Mouse (Mus musculus): Measurements from ENCODE around the gene Hsf2bp. TPM values are rescaled to one million over a fixed set of nuclear protein-coding genes. Genes with fewer than 3 reads are reported as not detected.

The Hsf2bp gene
- total and polyA plus RNA-seq, 3 experiments, result 0.92 to 1.6 (median 1.3) TPM

GRCm38 (mm10) chr17:32006800-32007199 lies 29.3 kb downstream of the Hsf2bp start:
- intact Hi-C loops (cut with DNase I), result loop anchor here (5.0 kb wide), 1 partner anchor 59 kb away; no protein-coding TSS in a partner anchor

GRCm38 (mm10) chr17:32003251-32003650 lies 32.9 kb downstream of the Hsf2bp start:
- H3K27ac ChIP-seq, result no peak overlapping the region
- intact Hi-C loops (cut with DNase I), result no loop called here
- 91% methylated on average over 3 of the region's 3 CpGs for WGBS
- H3K36me3 ChIP-seq (ENCODE audit: control insufficient read depth, insufficient read depth, low read length), result no peaks in the 10 kb centered on the region
- no peaks in the 10 kb centered on the region for H3K79me2 ChIP-seq (replicated peaks; ENCODE audit: control insufficient read depth, insufficient read depth, low read length)
- H3K4me3 ChIP-seq, result no peak overlapping the region
- H3K9ac ChIP-seq (ENCODE audit: low read depth, low read length), result no peak overlapping the region
- DNase-seq, result no peak
- H3K4me1 ChIP-seq (ENCODE audit: control insufficient read depth, insufficient read depth, low read length), result no peaks in the 10 kb centered on the region
- TF ChIP-seq CTCF (IDR thresholded peaks at IDR 0.05), result no peak
- TF ChIP-seq POLR2A (IDR thresholded peaks at IDR 0.05; ENCODE audit: insufficient read depth, low read depth, low read length), result no peak
- TF ChIP-seq EP300 (IDR thresholded peaks at IDR 0.05; ENCODE audit: insufficient read depth, low read depth, low read length), result no peak
- H3K27me3 ChIP-seq (ENCODE audit: control insufficient read depth, insufficient read depth, low read length), result no peaks in the 10 kb centered on the region

More at GRCm38 (mm10) chr17:32006800-32007199, 29.3 kb downstream of the Hsf2bp start:
- TF ChIP-seq POLR2A (IDR thresholded peaks at IDR 0.05; ENCODE audit: insufficient read depth, low read depth, low read length), result no peak
- peak; percentile 74; the same call in 1 of the 2 replicates for TF ChIP-seq EP300 (IDR thresholded peaks at IDR 0.05; ENCODE audit: insufficient read depth, low read depth, low read length)
- peak overlapping the region; percentile 58 for H3K27ac ChIP-seq
- no peaks in the 10 kb centered on the region for H3K79me2 ChIP-seq (replicated peaks; ENCODE audit: control insufficient read depth, insufficient read depth, low read length)
- no peaks in the 10 kb centered on the region for H3K27me3 ChIP-seq (ENCODE audit: control insufficient read depth, insufficient read depth, low read length)
- DNase-seq, result peak in 1 of 2 experiments; percentile 58
- no peaks in the 10 kb centered on the region for H3K4me1 ChIP-seq (ENCODE audit: control insufficient read depth, insufficient read depth, low read length)
- H3K36me3 ChIP-seq (ENCODE audit: control insufficient read depth, insufficient read depth, low read length), result no peaks in the 10 kb centered on the region
- WGBS, result 13% methylated on average over 5 of the region's 5 CpGs
- H3K9ac ChIP-seq (ENCODE audit: low read depth, low read length), result no peak overlapping the region
- no peak overlapping the region for H3K4me3 ChIP-seq

GRCm38 (mm10) chr17:31998351-31998750 lies 37.8 kb downstream of the Hsf2bp start:
- no peaks in the 10 kb centered on the region for H3K36me3 ChIP-seq (ENCODE audit: control insufficient read depth, insufficient read depth, low read length)
- TF ChIP-seq CTCF (IDR thresholded peaks at IDR 0.05) (no peak), POLR2A (IDR thresholded peaks at IDR 0.05; ENCODE audit: insufficient read depth, low read depth, low read length) (no peak), EP300 (IDR thresholded peaks at IDR 0.05; ENCODE audit: insufficient read depth, low read depth, low read length) (no peak)
- no peak overlapping the region for H3K27ac ChIP-seq
- DNase-seq, result no peak
- H3K4me3 ChIP-seq, result no peak overlapping the region
- no peak overlapping the region for H3K9ac ChIP-seq (ENCODE audit: low read depth, low read length)
- WGBS, result 74% methylated on average over 1 of the region's 1 CpGs
- H3K27me3 ChIP-seq (ENCODE audit: control insufficient read depth, insufficient read depth, low read length), result no peaks in the 10 kb centered on the region
- no peaks in the 10 kb centered on the region for H3K79me2 ChIP-seq (replicated peaks; ENCODE audit: control insufficient read depth, insufficient read depth, low read length)
- H3K4me1 ChIP-seq (ENCODE audit: control insufficient read depth, insufficient read depth, low read length), result no peaks in the 10 kb centered on the region
- intact Hi-C loops (cut with DNase I), result no loop called here

DNA sequence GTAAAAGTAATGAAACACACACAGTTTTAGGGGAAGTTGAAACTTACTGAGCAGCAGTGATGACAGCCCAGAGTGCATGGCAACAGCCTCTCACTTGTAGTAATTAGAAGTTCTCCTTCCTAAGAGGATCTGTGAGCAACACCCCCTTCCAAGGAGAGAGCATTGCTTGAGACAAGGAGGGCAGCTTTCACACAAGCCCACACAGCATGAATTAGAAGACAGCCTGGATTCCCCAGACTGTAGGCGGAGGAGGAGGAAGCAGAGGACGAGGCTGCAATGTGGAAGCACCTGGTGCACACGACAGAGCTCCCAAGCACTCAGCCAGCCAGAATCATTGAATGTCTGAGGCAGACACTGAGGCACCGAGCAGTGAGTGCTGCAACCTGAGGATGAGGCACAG lies 39.8 kb downstream of the Hsf2bp start:
- Histone ChIP-seq H3K79me2 (replicated peaks; ENCODE audit: control insufficient read depth, insufficient read depth, low read length) (no peaks in the 10 kb centered on the region), H3K27me3 (ENCODE audit: control insufficient read depth, insufficient read depth, low read length) (no peaks in the 10 kb centered on the region), H3K4me1 (ENCODE audit: control insufficient read depth, insufficient read depth, low read length) (no peaks in the 10 kb centered on the region), H3K27ac (no peak overlapping the region), H3K4me3 (no peak overlapping the region), H3K36me3 (ENCODE audit: control insufficient read depth, insufficient read depth, low read length) (no peaks in the 10 kb centered on the region), H3K9ac (ENCODE audit: low read depth, low read length) (no peak overlapping the region)
- no peak for DNase-seq
- WGBS, result 68% methylated on average over 4 of the region's 4 CpGs
- intact Hi-C loops (cut with DNase I), result no loop called here
- TF ChIP-seq POLR2A (IDR thresholded peaks at IDR 0.05; ENCODE audit: insufficient read depth, low read depth, low read length) (no peak), EP300 (IDR thresholded peaks at IDR 0.05; ENCODE audit: insufficient read depth, low read depth, low read length) (no peak), CTCF (IDR thresholded peaks at IDR 0.05) (no peak)

- TF ChIP-seq POLR2A (IDR thresholded peaks at IDR 0.05; ENCODE audit: insufficient read depth, low read depth, low read length), result no peak
- TF ChIP-seq CTCF (IDR thresholded peaks at IDR 0.05), result no peak
- no peak for TF ChIP-seq EP300 (IDR thresholded peaks at IDR 0.05; ENCODE audit: insufficient read depth, low read depth, low read length)
Measured at GRCm38 (mm10) chr17:31995784-31996183, 40.4 kb downstream of the Hsf2bp start.

GRCm38 (mm10) chr17:31994132-31994531 lies 42.0 kb downstream of the Hsf2bp start:
- Histone ChIP-seq H3K79me2 (replicated peaks; ENCODE audit: control insufficient read depth, insufficient read depth, low read length) (no peaks in the 10 kb centered on the region), H3K4me1 (ENCODE audit: control insufficient read depth, insufficient read depth, low read length) (no peaks in the 10 kb centered on the region), H3K4me3 (no peak overlapping the region), H3K9ac (ENCODE audit: low read depth, low read length) (no peak overlapping the region), H3K27ac (no peak overlapping the region), H3K27me3 (ENCODE audit: control insufficient read depth, insufficient read depth, low read length) (no peaks in the 10 kb centered on the region), H3K36me3 (ENCODE audit: control insufficient read depth, insufficient read depth, low read length) (no peaks in the 10 kb centered on the region)
- intact Hi-C loops (cut with DNase I), result no loop called here
- TF ChIP-seq CTCF (IDR thresholded peaks at IDR 0.05) (no peak), POLR2A (IDR thresholded peaks at IDR 0.05; ENCODE audit: insufficient read depth, low read depth, low read length) (no peak), EP300 (IDR thresholded peaks at IDR 0.05; ENCODE audit: insufficient read depth, low read depth, low read length) (no peak)
- no peak for DNase-seq

More at GRCm38 (mm10) chr17:31995784-31996183, 40.4 kb downstream of the Hsf2bp start:
- no peak overlapping the region for H3K4me3 ChIP-seq
- H3K4me1 ChIP-seq (ENCODE audit: control insufficient read depth, insufficient read depth, low read length), result no peaks in the 10 kb centered on the region
- H3K36me3 ChIP-seq (ENCODE audit: control insufficient read depth, insufficient read depth, low read length), result no peaks in the 10 kb centered on the region
- no peak for DNase-seq
- no peak overlapping the region for H3K27ac ChIP-seq
- no peaks in the 10 kb centered on the region for H3K27me3 ChIP-seq (ENCODE audit: control insufficient read depth, insufficient read depth, low read length)
- no peaks in the 10 kb centered on the region for H3K79me2 ChIP-seq (replicated peaks; ENCODE audit: control insufficient read depth, insufficient read depth, low read length)
- intact Hi-C loops (cut with DNase I), result no loop called here
- H3K9ac ChIP-seq (ENCODE audit: low read depth, low read length), result no peak overlapping the region
- 83% methylated on average over 2 of the region's 2 CpGs for WGBS
